Comparison of ENCODE assay signal across 17 mouse cellular contexts in the genomic region with DNA sequence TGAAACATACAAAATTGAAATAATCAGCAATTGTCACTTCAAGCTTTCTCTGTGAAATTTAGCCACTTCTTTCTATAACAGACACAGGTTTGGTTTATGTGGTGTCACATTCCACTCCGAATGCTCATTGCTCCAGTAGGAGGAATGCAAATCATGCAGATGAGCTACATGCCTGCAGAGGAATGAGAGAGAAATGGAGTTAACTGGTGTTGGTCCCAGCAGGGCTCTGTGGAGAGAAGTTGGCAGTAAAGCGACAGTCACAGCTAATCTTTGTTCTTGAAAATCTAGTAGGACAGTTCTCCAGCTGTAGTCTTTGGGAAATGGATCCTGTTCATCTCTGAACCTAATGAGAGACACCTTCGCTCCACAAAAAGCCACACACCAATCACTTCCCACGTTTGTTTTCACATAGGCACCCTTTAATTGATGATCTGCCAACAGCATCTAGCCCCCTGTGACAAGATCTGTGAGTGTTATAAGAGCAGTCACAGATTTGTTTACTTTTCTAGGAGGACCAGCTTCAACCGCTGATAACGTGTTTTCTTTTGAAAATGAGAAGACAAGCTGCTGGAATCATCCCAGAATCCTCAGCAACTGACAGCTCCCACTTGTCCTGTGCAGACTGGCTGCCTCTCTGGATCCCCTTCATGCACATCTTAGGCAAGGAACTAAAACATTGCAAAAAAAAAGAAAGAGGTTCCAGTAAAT.
DNase-seq lines count a peak whose midpoint lies in the region; ATAC-seq and TF ChIP-seq lines count a peak whose summit lies in the region.
"Had no signal": no experiment of that assay in that cellular context is flagged by ENCODE, and none has a peak within 500 bp of the region (broad histone marks: within the 10 kb centered on the region; RNA-seq: fewer than 3 reads in every experiment).

No protein-coding gene starts in this region.

- no peaks in the 10 kb centered on the region for H3K9me3 ChIP-seq in kidney, postnatal 0 days (replicated peaks; ENCODE audit: low read length)
- H3K9me3 ChIP-seq in lung, embryonic 16.5 days (ENCODE audit: control insufficient read depth, low read length) = no peaks in the 10 kb centered on the region
- H3K9me3 ChIP-seq: G1E; heart, embryonic 10.5 days; hindbrain, embryonic 13.5 days; limb, embryonic 10.5 days; liver, embryonic 12.5 days; neural tube, embryonic 13.5 days had no signal

- no peak for TF ChIP-seq EP300 in heart, adult 2 months (IDR thresholded peaks at IDR 0.05; ENCODE audit: insufficient read depth, low read depth, low read length)

- no peaks in the 10 kb centered on the region for H3K27me3 ChIP-seq in heart, adult 2 months (ENCODE audit: control insufficient read depth, insufficient read depth, low read length)
- H3K27me3 ChIP-seq in kidney, postnatal 0 days (ENCODE audit: insufficient read depth, low read length) = no peaks in the 10 kb centered on the region
- no peaks in the 10 kb centered on the region for H3K27me3 ChIP-seq in lung, embryonic 16.5 days (ENCODE audit: control insufficient read depth, insufficient read depth, low read depth, low read length)
- H3K27me3 ChIP-seq: hindbrain, embryonic 13.5 days; liver, embryonic 12.5 days; neural tube, embryonic 13.5 days had no signal

- H3K36me3 ChIP-seq in heart, adult 2 months (ENCODE audit: control insufficient read depth, insufficient read depth, low read length) = no peaks in the 10 kb centered on the region
- no peaks in the 10 kb centered on the region for H3K36me3 ChIP-seq in kidney, postnatal 0 days (ENCODE audit: insufficient read depth, low read length)
- H3K36me3 ChIP-seq in lung, embryonic 16.5 days (ENCODE audit: control insufficient read depth, insufficient read depth, low read length) = no peaks in the 10 kb centered on the region
- H3K36me3 ChIP-seq: G1E; heart, embryonic 10.5 days; hindbrain, embryonic 13.5 days; limb, embryonic 10.5 days; liver, embryonic 12.5 days; neural tube, embryonic 13.5 days had no signal

- no peak for TF ChIP-seq CTCF in heart, adult 2 months (IDR thresholded peaks at IDR 0.05)
- TF ChIP-seq CTCF in kidney, postnatal 0 days (IDR thresholded peaks at IDR 0.05; ENCODE audit: low read depth) = no peak

- intact Hi-C loops in heart, adult 2 months (cut with DNase I) = no loop called here

- H3K79me2 ChIP-seq in heart, adult 2 months (replicated peaks; ENCODE audit: control insufficient read depth, insufficient read depth, low read length) = no peaks in the 10 kb centered on the region

- H3K4me2 ChIP-seq in kidney, postnatal 0 days (ENCODE audit: low read length) = no peak overlapping the region
- no peak overlapping the region for H3K4me2 ChIP-seq in lung, embryonic 16.5 days (ENCODE audit: low read depth, low read length)
- H3K4me2 ChIP-seq: hindbrain, embryonic 13.5 days; liver, embryonic 12.5 days; neural tube, embryonic 13.5 days had no signal

- no peak for ATAC-seq in kidney, postnatal 0 days (replicated peaks; ENCODE audit: low FRiP score, low read depth)
- peak; percentile 95 for ATAC-seq in lung, embryonic 16.5 days (ENCODE audit: low read depth)
- ATAC-seq: intestine, postnatal 0 days; liver, embryonic 12.5 days had no signal

- H3K4me3 ChIP-seq in heart, adult 2 months = no peak overlapping the region
- H3K4me3 ChIP-seq in kidney, postnatal 0 days (replicated peaks; ENCODE audit: low read depth, low read length) = no peak overlapping the region
- no peak overlapping the region for H3K4me3 ChIP-seq in lung, embryonic 16.5 days (ENCODE audit: low read length)
- H3K4me3 ChIP-seq: heart, embryonic 10.5 days; hindbrain, embryonic 13.5 days; limb, embryonic 10.5 days; liver, embryonic 12.5 days; neural tube, embryonic 13.5 days had no signal

- no peak overlapping the region for H3K27ac ChIP-seq in heart, adult 2 months
- H3K27ac ChIP-seq in kidney, postnatal 0 days = no peak overlapping the region
- no peak overlapping the region for H3K27ac ChIP-seq in lung, embryonic 16.5 days (ENCODE audit: low read length)
- H3K27ac ChIP-seq: heart, embryonic 10.5 days; hindbrain, embryonic 13.5 days; limb, embryonic 10.5 days; liver, embryonic 12.5 days; neural tube, embryonic 13.5 days had no signal

- 16% methylated on average over 6 of the region's 6 CpGs for whole genome bisulfite sequencing in heart, adult 2 months
- 9% methylated on average over 6 of the region's 6 CpGs for WGBS in kidney, postnatal 0 days
- 8% methylated on average over 6 of the region's 6 CpGs for WGBS in lung, embryonic 16.5 days

- H3K9ac ChIP-seq in heart, adult 2 months (ENCODE audit: low read depth, low read length) = no peak overlapping the region
- no peak overlapping the region for H3K9ac ChIP-seq in kidney, postnatal 0 days (ENCODE audit: low read depth, low read length)
- no peak overlapping the region for H3K9ac ChIP-seq in lung, embryonic 16.5 days (ENCODE audit: low read length)
- H3K9ac ChIP-seq: hindbrain, embryonic 13.5 days; liver, embryonic 12.5 days; neural tube, embryonic 13.5 days had no signal

- H3K4me1 ChIP-seq in heart, adult 2 months (ENCODE audit: control insufficient read depth, insufficient read depth, low read length) = no peaks in the 10 kb centered on the region
- no peaks in the 10 kb centered on the region for H3K4me1 ChIP-seq in kidney, postnatal 0 days (replicated peaks; ENCODE audit: insufficient read depth, low read length)
- H3K4me1 ChIP-seq in lung, embryonic 16.5 days (replicated peaks; ENCODE audit: control insufficient read depth, insufficient read depth, low read length) = no peaks in the 10 kb centered on the region
- H3K4me1 ChIP-seq: limb, embryonic 10.5 days; liver, embryonic 12.5 days; neural tube, embryonic 13.5 days had no signal

- no peak for TF ChIP-seq POLR2A in heart, adult 2 months (IDR thresholded peaks at IDR 0.05; ENCODE audit: insufficient read depth, low read depth, low read length)

- DNase-seq in heart, adult 11 months = peak; percentile 69
- DNase-seq in heart, adult 2 months = no peak
- peak; percentile 65 for DNase-seq in kidney, postnatal 0 days (ENCODE audit: low spot score)
- no peak for DNase-seq in kidney, adult 8-10 months
- peak; percentile 18 for DNase-seq in mesoderm, embryonic 11.5 days (ENCODE audit: low read depth, low spot score)
- no peak for DNase-seq in adrenal gland, postnatal 10 days
- DNase-seq: adrenal gland, adult 8-10 months; cerebellum, adult 9-11 months; gastrocnemius, postnatal 10 days had no signal

Comparison
In these comparisons a context has a peak if more than half of its experiments do, and no peak if none do; other contexts are left out.
1. DNase-seq: peak in heart, adult 11 months (single experiment), kidney, postnatal 0 days (single experiment) and mesoderm, embryonic 11.5 days (single experiment); none in heart, adult 2 months (0 of 2), kidney, adult 8-10 months (0 of 2) and adrenal gland, postnatal 10 days (single experiment).